Mouse (Mus musculus) kidney, adult 8-10 months (tissue): ENCODE data around the gene Med20.

Experiments
- DNase-seq, 2 experiments: peaks; one replicate each; pipeline ENCODE4 v3.0.0; 2022

Med20 gene

DNA sequence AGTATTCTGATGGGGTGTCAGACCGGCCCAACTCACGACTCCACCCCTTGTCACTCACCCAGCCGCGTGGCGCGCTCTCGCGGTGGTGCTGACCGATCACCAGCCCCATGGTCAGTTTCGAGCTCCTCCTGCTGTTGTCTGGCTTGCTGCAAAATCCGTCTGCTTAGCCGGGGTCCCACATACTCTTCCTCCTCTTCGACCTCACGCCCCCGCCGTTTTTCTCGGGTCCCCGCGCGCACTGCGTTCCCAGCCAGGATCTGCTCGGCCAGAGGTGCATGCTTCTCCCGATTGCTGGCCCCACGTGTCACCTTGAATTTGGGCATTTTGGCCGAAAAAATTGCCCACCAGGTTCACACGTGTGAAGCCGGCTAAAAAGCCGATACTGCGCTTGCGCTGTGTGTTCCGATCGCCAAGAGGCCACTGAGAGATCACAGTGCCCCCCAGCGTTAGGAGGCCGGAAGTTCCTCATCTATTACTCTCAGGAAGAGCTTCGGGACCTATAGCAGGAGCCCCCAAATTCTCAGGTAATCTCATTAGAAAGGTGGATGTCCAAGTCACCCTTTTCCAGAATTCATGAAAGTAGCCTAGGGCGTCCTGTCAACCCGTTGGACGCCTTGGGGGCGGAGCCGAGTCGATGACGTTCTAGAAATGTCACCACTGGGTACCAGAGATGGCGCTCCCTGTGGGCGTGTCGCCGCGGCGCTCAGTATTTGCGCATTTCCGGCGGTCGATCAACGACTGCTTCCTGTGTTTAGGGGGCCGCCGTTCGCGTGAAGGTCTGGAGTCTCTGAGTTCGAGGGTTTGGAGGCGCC lies at the start of gene Med20, which contains the start of the genes Bysl and Gm20517:
TSS of gene Med20 (plus strand) at position 734 of the 812 bp plus-strand sequence.
TSS of gene Bysl (minus strand) at position 644 of the 812 bp plus-strand sequence.
TSS of gene Gm20517 (plus strand) at position 741 of the 812 bp plus-strand sequence.
- peak; percentile 94 to 97 for DNase-seq

DNA sequence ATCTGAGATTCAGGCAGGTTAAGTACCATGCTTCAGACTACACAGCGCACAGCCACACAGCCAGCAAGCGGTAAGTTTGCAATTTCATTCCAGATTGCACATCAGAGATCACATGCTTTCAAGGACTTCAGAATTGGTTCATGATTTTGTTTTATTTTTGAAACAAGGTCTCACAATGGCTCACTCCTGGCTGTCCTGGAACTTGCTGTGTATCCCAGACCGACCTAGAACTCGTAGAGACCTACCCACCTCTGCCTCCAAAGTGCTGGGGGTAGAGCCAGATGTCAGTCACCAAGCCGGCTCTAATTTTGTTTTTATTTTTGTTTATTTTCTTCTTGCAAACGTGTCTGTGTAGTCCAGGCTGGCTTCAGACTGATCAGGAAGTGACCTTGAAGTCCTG lies 48.5 kb upstream of the Med20 start:
- no peak for DNase-seq

DNA sequence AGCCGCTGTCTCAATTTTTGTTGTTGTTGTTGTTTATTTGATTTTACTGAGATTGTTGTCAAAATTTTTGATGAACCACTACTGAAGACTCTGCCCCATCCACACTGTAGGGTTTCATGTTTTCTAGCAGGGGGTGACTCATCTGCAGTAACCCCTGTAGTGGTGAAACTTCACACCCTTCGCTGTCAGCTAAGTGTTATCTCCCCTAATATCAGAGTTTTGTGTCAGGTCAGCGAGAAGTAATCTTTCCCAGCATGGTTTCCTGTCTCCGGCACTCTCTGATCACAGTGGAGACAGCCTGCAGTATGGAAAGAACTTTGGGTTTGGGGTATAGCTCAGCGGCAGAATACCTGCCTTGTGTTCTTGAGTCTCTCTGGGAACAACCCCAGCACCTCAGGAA lies 46.8 kb upstream of the Med20 start:
- DNase-seq, result no peak

DNA sequence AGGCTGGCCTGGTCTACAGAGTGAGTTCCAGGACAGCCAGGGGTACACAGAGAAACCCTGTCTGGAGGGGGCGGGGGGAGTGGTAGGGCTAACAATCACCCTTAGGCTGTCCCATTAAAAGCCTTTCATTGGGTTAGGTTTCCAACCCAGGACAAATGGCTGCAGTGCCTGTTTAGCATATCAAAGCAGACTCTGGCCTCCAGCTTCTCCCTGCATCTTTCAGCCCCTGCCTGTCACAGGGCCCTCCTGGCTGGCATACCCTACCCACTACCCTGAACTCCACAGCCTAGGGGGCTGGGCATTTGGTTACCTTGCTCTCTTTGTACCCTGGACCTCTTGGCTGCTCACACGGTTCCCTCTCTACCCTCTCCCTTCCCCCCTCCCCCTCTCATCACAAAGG lies 45.2 kb upstream of the Med20 start:
- no peak for DNase-seq

DNA sequence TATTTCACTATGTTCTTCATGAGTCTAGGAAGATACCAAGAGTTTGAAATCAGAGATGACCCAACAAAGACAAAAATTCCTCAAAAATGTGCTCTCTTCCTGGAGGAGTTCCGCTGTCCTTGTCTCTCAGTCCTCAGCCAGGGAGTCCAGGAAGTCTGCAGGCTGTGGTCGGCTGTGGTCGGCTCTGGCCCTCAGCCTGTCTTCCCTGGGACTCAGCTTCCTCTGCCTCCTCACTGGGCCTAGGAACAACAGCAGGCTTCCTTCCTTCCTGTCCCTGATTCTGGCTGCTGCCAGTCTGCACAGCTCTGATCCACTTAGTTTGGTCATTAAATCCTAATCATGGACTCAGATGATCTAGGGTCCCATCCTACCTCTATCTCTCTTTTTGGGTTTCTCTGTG lies 44.1 kb upstream of the Med20 start:
- peak; percentile 44 to 50 for DNase-seq

DNA sequence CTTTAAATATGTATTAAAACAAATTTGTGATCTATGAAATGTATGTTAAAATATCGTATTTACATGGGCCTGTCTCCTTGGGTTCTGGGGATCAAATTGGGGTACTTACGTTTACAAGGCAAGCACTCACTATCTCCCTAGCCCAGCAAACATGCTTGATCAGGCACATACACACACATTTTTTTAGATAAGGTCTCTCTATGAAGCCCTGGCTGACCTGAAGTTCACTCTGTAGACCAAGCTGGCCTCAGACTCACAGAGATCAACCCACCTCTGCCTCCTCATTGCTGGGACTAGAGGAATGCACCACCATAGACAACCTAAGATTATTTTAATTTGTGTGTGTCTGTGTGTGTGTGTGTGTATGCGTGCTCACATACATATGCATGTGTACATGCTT lies 43.0 kb upstream of the Med20 start:
- DNase-seq, result no peak

DNA sequence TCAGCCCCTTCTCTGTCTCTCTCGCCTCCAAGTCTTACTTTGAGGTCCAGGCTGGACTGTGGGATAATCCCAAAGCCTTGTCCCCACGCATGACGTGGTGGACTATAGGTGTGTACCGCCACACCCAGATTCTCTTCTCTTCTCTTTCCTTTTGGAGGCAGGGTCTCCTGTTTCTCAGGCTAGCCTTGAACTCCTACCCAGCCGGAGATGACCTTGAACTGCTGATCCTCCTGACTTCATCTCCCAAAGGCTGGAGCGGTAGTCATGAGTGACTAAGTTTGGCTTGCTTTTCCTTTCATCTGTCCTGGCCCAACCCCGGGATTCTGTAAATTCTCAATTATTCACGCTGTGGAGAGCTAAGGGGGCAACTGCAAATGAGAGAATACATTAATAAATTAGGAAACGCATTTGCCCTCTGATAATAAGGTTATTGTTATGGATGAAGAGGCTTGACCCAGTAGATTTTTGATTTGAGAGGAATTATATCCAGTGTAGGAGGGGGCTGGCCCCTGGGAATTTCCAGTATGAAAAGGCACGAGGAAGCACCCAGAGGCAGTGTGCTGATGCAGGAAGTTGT lies 42.3 kb upstream of the Med20 start:
- no peak for DNase-seq

DNA sequence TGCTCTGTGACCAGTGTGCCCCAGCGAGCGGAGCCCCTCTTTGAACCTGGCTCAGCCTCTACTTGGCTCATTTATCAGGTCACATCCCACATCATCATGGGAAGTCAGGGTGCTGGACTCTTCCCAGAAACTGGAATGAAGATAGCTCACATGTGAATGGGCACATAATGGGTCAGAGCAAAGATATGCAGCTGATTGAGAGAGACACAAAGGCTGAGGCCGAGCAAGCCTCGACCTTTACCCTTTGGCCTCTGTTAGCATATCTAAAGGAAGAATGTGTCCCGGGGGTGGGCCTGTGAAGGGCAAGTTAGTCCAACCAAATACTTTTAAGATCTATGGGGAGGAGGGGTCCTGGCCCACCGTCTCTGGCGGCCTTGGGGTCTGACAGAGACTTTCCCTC lies 39.8 kb upstream of the Med20 start:
- no peak for DNase-seq

DNA sequence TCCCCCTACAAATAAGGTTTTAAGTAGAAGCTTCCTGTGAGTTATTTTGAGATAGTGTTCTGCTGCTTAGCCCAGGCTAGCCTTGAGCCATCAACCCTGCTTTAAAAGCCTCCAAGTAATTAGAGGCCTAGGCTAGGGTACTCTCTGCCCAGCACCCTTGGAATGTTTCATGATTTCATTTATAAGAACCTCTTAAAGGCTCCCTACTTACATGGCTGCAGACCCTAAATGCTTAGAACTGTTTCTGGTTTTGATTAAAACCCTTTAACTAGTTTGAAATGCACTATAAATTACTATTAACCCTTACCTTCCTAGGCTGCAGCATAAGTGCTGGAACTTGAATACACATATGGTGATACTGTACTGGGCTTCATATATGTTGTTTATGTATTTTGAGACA lies 38.9 kb upstream of the Med20 start:
- no peak for DNase-seq

DNA sequence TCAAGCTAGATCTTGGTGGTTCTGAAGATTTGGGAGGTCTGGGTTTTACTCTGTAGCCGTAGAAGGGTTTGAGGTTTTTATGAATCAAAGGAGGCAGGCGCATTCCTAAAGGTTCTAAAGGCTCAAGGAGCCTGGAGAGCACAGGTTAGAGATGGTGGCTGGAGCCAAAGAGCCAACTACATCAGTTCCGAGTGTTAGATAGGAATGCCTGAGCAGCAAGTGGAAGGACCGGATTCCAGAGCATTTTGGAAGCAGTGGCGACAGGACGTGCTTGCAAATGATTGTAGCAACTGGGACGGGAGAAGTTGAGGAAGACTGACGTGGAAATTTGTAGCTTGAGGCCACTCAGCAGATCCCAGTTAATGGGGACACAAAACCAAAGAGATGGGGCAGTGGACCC lies 37.4 kb upstream of the Med20 start:
- no peak for DNase-seq

DNA sequence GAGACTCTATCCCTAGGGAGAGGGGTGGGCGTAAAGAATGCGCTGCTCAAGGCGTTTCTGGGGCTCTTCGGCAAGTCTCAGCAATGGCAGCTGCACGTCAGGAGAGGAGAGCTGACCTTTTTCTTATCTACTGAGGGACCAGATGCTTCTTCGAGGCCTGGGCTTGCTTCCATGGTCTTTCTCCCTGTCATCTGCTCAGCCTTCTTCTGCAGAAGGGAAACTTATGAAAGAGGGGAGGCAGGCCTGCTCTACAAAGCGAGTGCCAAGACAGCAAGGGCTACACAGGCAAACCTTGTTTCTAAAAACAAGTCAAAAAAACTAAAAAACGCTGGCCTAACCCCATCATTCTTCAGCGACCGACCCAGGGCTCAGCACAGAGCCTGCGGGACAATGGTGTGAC lies 36.6 kb upstream of the Med20 start:
- DNase-seq, result no peak

DNA sequence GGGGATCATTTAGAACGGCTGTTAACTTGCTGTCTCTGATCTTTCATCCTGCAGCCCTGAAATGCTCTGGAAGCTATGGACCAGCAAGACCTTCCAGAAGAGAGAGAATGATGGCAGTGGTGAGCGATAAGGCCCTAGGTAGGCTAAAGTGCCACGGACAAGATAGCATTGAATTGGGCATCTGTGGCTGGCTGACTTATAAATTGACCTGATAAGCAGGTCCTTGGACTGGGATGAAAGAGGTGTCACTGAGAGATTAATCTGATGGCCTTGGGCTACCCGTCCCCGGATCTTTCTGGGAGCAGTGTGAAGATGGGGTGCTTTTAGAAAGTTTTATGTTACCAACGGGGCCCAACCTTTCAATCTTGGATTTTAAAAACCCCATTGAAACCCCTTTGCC lies 32.7 kb upstream of the Med20 start:
- DNase-seq, result no peak

DNA sequence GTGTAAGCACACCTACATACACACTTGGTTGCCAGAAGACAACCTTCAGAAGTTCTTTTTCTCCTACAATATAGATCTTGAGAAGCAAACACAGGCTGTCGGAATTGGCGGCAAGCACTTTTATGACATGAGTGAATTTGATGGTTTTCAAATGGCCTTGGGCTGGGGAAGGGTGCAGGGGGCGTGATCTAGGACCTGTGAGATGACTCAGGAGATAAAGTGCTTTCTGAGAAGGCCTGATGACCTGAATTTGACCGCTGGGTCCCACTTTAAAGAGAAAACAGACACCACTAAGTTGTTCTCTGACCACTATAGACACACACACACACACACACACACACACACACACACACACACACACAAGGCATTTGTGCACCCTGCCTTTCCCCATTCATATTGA lies 30.4 kb upstream of the Med20 start:
- DNase-seq, result no peak

DNA sequence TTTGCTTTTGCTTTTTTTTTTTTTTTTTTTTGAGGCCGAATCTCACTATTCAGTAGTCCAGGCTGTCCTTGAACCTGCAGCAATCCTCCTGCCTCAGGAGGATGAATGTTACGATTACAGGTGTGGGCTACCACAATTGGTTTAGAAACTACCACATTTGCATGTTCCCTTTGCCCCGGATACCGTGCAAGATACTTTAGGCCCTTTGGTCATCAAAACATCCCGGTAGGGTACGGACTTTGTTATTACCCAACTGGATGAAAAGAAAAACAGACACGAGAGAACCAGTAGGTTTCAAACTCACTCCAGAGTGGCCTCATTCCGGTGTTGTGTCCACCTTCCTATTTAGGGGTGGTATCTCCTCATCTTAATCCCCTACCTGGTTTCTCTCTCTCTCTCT lies 22.9 kb upstream of the Med20 start:
- no peak for DNase-seq

DNA sequence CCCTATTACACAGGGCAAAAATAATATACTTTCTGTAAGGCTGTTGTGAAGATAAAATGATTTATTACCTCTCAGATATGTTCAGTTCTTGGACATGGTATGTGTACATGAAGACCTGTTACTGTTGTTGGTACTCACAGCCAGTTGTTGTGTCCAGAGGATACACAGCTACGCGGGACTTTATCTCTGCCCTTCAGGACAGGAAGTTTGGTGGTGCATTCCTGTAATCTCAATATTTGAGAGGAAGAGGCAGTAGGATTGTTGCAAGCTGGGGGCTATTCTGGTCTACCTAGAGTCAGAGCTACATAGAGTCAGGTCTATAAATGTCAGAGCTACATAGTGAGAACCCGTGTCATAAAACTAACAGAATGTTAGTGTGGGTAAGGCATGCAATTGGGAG lies 20.3 kb upstream of the Med20 start:
- no peak for DNase-seq

DNA sequence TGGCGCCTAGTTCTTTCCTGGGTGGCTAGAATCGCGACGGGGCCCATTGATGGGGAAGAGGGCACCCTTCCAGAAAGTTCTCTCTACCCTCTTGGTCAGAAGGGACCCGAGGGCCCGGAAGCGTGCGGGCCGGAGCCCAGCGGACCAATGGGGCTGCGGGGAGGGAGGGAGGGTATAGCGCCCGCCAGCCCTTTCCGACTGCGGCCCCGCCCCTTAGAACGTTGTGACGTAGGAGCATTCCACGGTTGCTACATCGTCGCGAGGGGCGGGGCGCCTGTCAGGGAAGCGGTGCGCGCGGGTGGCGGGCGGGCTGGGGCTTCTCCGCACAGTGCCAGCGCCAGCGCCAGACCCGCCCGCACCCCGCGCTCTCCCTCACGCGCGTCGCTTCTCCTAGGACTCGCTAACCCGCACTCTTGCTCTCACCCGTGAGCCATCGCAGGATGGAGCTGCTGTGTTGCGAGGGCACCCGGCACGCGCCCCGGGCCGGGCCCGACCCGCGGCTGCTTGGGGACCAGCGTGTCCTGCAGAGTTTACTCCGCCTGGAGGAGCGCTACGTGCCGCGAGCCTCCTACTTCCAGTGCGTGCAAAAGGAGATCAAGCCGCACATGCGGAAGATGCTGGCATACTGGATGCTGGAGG lies 18.0 kb upstream of the Med20 start:
- peak; percentile 91 to 95 for DNase-seq

DNA sequence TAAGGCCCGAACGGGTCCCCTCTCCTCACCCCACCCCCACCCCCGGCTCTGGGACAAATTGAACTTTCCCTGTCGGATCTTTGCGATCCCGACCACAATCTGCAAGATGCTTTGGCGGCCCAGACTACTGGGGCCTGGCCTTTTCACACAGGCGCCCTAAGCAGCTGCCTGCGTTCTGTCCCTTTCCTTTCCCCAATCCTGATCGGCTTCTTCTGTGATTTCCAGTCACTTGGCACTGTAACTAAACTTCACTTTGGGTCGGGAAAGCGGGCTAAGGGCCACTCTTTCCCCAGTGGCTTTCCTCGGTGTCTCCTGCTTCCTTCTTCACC lies 17.6 kb upstream of the Med20 start:
- DNase-seq, result no peak

DNA sequence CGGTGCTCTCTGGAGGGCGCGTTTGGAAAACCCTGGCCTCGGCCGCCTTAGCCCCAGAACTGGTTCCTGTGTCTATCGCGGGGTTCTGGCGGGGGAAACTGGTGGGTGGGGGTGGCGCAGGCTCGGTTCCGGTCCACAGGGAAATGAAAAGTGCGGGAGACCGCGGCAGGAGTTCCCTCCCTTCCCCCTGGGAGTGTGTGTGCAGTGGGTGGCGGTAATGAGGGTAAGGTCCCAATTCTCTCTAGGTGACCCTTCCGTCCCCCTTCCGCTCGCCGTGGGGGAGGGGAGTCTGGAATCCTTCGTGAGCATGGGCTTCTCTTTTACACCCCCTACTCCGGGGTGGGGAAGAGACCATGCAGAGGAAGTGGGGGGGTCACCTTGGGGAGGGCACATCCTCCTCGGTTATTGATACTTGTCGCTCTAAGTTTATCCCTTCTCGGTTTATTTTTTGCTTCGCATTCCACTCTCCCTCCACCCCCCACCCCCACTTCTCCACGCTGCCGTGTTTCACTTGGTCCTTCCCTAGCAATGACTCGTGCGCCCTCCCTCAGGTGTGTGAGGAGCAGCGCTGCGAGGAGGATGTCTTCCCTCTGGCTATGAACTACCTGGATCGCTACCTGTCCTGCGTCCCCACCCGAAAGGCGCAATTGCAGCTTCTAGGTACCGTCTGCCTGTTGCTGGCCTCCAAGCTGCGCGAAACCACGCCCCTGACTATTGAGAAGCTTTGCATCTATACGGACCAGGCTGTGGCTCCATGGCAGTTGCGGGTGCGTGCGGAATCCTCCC lies 17.0 kb upstream of the Med20 start:
- peak; percentile 43 to 50 for DNase-seq

DNA sequence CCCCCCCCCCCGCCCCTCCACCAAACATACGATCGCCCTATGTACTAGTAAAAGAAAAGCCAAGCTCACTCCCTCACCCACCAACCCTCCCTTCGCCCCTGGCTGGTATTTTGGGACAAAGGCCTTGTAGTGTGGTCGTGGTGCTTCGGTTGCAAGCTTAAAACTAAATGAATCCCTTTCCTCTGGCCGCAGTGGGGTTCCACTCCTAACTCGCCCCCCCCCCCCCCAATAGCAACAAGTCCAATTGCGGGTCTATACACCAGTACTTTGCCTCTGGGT lies 16.5 kb upstream of the Med20 start:
- no peak for DNase-seq

DNA sequence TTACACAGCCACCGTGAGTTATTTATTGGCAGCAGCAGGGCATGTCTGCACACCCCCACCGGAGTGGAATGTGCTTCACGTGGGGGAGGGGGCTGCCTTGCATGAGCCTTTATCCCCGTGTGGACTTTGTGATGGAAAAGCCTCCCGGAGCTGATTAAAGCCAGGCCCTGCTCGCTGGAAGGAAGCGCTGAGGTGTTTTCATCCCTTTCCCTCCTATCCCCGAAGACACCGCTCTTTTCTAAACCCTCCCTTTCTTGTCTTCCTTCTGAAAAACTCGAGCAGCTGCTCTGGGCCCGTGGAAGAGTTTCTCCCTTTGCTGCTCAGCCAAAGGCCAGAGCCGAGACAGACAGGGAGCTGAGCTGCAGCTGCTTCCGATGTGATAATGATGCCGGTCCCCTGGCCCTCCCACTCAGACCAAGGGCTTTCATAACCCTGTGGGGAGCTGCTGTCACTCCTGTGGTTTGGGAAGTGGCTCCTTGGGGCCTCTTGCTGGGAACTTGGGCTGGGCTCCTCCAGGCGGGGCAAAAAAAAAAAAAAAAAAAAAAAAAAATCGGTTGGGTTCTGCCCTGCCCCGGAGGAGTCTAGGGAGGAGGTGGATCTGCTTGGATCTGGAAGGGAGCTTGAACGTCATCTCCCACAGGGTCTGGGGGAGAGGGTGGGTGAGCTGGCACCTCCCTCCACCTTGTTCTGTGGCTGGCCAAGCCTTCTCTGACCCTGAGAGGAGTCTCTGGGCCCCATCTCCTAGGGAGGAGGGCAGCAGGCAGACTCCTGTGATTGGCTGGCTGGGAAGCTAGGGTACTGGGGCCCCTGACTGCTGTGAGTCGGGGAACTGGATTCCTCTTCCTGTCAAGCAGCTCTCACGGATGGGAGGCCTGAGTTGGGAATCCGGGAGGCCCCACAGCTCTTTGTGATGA lies 15.9 kb upstream of the Med20 start:
- peak; percentile 72 to 74 for DNase-seq

DNA sequence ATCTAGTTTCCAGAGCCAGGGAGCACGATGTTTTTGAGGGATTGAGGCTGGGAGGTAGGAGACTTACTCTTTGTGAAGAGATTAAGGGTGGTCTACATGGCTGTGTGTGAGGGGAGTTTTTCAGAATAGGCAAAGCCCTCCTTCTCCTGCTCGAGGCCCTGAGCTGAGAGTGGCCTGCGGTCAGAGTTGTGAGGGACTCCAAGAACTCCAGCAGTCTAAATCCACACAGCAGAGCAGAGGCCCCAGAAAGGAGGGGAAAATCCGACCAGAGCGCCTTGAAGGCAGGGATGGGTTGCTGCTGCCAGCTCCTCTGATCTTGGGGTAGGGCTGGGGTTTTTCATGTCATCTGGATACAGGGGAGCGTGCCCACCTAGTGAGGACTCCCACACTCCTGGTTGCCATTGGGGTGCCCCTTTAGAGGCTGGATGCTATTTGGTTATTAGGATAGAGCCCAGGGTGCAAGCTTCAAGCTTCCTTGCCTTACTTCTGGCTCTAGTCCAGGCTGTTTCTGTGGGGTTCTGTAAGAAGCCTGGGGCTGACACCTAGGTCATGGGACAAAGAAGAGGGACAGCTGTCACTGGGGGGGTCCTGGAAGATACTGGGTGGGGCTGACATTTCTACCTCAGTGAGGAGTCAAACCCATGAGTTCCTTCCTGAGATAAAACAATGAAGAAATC lies 15.1 kb upstream of the Med20 start:
- no peak for DNase-seq

DNA sequence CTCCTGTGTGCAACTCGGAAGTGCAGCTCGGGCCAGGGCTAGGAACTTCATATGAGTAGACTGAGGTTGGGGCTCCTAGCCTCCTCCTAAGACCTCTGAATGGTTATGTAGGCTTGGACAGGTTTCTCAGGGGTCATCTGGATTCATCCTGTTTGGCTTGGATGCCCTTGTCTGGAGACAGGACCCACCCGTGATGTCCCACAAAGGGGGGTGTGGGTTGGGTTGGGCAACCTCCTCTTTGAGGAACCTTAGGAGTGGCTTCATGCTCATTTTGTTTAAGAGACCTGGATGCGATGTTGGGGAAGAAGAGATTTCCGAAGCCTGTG lies 14.6 kb upstream of the Med20 start:
- DNase-seq, result no peak
